Mouse (Mus musculus) C2C12 (cell line): ENCODE measurements around the gene Hikeshi.

Experiments used
- CTCF ChIP-seq: IDR thresholded peaks from one replicate; pipeline ENCODE4 v1.5.1; 2011; ENCODE audit not compliant: control insufficient read depth, insufficient read depth, insufficient read length
- MAX ChIP-seq: IDR thresholded peaks from one replicate; pipeline ENCODE4 v1.6.1; 2011; ENCODE audit warnings: mild to moderate bottlenecking, control low read depth
- MYOD1 ChIP-seq: IDR thresholded peaks from one replicate; pipeline ENCODE4 v1.6.1; 2011; ENCODE audit warnings: low read depth; ENCODE audit not compliant: control insufficient read depth, insufficient read length
- USF1 ChIP-seq: IDR thresholded peaks from one replicate; pipeline ENCODE4 v1.6.1; 2011; ENCODE audit warnings: low read depth, mild to moderate bottlenecking, control low read depth, moderate library complexity

GRCm38 (mm10) chr7:89923441-89924180 lies 17.4 kb downstream of the Hikeshi start:
- TF ChIP-seq CTCF: no peak
- TF ChIP-seq MAX: no peak
- TF ChIP-seq USF1: no peak
- no peak for TF ChIP-seq MYOD1
